Mouse (Mus musculus) CD4-positive, CD25-positive, alpha-beta regulatory T cell, adult 4 months (primary cell): ENCODE results near the gene Timm8a2. TPM values are rescaled to one million over a fixed set of nuclear protein-coding genes. Genes with fewer than 3 reads are reported as not detected.
A peak's percentile ranks its signal among the peaks of the same experiment; 100 is the strongest.
"Not testable (repeated sequence)": the region's sequence is repeated elsewhere in the genome, so short reads cannot be mapped to it uniquely, and the experiment has no call there.

Source experiments
- ATAC-seq: one replicate; pipeline ENCODE4 v1.8.0; 2017
- polyA plus RNA-seq, 2 experiments: library from polyadenylated mRNA; unstranded; fragments of 100-300 nt; shearing (Covaris generic); gene quantifications; one replicate each; pipeline ENCODE4 v1.2.1; 2017

Timm8a2 gene
- polyA plus RNA-seq, 2 experiments from 2014 or later = not detected

- ATAC-seq = no peak
These were observed 28.1 kb downstream of the Timm8a2 start for GRCm38 (mm10) chr14:122062411-122063090.

- peak; percentile 33 for ATAC-seq
These were observed 29.1 kb downstream of the Timm8a2 start for GRCm38 (mm10) chr14:122063599-122063998.

GRCm38 (mm10) chr14:122064519-122064918 is 30.0 kb downstream of the Timm8a2 start:
- peak; percentile 33 for ATAC-seq

DNA sequence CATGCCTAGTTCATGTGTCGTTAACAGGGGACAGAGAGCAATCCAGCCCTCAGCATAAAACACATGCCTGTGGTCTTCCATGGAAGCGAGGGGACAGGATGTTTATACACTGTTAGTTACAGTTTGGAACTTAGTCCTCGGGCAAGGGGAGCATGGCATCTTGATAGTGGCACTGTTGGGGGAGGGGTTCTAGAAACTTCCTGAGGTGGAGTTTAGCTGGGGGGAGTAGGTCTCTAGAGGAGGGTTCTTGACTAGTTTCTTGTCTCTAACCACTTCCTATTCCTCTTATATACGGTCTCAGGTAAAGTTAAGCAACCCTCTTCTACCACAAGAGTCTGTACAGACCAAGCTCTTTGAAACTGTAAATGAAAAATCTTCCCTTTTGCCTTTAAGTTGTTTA is 31.8 kb downstream of the Timm8a2 start:
- ATAC-seq = peak; percentile 76

- not testable (repeated sequence) for ATAC-seq
These were observed 33.6 kb downstream of the Timm8a2 start for GRCm38 (mm10) chr14:122068036-122068435.

DNA sequence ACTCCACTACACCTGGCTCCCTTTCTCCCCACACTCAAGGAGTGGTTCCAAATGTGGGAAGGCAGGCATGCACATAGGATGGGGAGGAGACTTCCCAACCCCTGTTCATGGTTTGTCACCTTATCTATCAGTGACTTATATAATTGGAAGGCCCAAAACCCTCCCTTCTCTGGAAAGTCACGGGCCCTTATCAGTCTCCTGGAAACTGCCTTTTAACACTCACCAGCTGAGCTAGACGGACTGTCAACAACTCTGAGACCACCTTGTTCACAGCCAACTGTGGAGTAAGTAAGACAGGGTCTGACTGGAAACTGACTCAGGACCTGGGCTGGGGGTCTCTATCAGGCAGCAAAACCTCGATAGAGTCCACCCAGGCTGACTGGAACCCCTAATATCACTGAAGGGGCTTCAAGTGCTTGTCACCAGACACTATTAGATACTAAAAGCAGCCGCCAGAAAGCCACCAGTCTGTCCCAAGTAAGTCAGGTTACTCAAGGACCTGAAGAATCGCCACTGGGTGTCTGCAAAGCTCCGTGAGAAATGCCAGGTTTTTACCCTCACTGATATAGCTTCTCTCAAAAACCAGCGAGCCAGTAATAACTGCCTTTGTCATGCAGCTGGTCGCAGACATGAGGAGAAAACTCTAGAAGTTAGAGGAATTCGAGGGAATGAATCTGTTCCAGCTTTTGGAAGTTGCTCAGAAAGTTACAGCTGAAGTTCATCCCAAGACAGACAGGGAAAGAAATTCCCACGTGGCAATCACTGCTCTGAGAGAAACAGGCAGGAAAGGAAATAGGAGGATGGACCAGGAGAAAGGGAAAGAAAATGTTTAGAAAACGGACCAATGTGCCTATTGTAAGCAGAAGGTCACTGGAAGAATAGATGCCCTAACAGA is 34.6 kb downstream of the Timm8a2 start:
- no peak for ATAC-seq

GRCm38 (mm10) chr14:122069948-122070347 is 35.5 kb downstream of the Timm8a2 start:
- no peak for ATAC-seq

- peak; percentile 91 for ATAC-seq
These were observed 38.9 kb downstream of the Timm8a2 start for GRCm38 (mm10) chr14:122073422-122073821.

DNA sequence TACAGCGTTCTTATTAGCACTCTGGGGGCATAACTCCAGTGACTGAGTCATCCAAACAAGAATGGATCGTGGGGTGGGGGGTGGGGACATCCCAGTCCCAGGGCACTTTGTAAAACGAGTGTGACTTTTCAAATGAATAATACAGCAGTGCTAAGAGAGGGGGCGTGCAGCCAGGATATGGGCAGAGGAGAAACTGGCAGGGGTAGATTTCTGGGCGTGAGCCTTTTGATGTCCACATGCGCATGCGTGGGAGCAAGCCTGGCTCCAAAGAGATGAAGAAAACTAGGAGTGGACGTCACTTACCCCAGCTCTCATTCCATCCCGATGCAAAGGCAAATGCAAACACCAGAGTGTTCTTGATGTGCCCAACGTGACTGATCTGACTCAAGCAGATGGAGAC is 39.9 kb downstream of the Timm8a2 start:
- ATAC-seq = no peak

DNA sequence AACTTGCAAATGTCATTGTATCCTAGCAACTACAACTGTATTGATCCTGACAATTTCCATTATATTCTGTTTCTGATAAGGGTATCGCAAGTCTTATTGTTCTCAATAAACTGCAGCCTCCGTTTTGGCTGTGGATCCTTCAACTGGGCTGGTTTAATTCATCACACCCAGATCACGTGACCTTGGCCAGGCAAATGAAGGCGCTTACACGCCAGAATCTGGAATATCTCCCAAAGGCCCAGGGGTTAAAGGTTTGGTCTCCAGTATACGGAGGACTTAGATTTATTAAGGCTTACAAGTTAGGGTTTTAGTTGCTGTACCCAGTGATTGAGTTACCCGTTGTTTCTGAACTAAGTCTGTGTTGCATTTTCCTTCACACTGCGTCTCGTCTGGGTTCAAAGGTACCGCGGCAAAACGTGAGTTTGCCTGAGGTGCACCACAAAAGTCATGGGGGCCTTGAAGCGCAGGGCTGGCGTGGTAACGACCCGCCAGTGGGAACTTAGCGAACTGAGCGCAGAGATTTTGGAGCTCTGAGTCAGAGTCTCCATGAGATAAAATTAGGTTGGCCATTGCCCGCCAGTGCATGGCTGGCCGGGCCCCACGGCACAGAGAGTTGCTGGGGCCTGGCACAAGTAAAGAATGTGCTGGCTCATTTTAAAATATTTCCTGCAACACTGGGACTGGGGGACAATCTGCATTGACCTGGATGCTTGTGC is 41.2 kb downstream of the Timm8a2 start:
- ATAC-seq = no peak

DNA sequence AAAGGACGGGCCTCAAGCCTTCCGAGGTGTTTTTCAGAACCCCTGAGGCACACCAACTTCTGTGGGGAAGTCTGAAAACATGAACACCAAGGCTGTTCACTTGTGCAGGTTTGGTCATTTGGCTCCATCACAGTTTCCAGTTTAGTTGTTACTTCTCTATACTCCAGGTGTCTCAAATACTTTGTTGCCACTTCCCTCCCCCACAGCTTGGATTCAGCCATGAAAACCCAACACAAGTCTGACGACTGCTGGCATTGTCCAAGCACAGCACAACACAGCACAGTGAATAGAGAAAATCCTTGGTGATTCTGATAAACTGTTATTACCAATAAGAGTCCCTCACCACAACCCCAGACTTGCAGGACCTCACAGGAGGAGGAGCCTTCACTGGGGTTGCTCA is 42.5 kb downstream of the Timm8a2 start:
- no peak for ATAC-seq

DNA sequence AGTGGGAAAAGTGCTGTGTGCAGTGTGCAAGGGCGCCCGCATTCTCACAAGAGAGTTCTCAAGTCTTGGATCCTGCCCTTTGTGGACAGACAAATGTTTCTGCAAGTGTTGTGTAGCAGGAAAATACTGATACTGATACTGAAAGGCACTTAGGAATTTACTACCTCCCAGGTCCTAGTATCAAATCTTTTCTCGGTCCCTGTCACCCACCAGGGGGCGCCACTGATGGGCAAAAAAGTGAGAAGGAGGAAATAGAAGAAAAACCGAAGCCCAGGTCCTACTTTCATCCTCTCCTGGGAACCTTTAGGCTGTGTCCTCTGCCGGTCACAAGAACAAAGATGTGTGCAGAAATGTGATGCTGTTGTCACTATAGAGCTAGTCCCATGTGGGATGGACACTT is 45.0 kb downstream of the Timm8a2 start:
- ATAC-seq = peak; percentile 72

DNA sequence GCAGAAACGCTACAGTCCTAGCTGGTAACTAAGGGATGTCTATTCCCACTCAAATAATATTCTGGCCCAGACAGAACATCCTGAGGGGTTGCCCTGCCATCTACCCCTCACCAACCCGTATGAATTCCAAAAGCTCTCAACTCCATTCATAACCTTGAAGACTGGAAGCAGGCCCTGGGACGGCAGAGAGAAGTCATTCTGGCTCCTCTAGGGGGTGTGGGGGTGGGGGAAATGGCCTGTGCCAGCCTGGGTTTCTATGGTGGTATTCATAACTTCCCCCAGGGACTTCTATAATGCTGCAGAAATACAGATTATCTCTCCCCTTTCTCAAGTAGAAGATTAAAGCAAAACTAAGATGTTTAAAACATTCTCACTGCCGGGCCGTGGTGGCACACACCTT is 45.4 kb downstream of the Timm8a2 start:
- no peak for ATAC-seq

GRCm38 (mm10) chr14:122081308-122081707 is 46.8 kb downstream of the Timm8a2 start:
- ATAC-seq = no peak

GRCm38 (mm10) chr14:122083499-122083898 is 49.0 kb downstream of the Timm8a2 start:
- ATAC-seq = no peak

GRCm38 (mm10) chr14:122087956-122088355 is 53.5 kb downstream of the Timm8a2 start:
- ATAC-seq = no peak

Other genes starting within 250 kb of the Timm8a2 start
- gene Dock9, start 236.8 kb upstream of the Timm8a2 start, polyA plus RNA-seq = 1 to 10 TPM; 5.7 to 5.8 TPM
- gene Ubac2, start 156.1 kb upstream of the Timm8a2 start, polyA plus RNA-seq = 10 to 100 TPM; 83.5 to 93.7 TPM
- gene Gpr18, start 118.9 kb upstream of the Timm8a2 start, polyA plus RNA-seq = 10 to 100 TPM; 92.7 to 95.9 TPM
- 100 to 1,000 TPM; 102 to 104 TPM for gene Gpr183, start 69.5 kb upstream of the Timm8a2 start, polyA plus RNA-seq
- 10 to 100 TPM; 48.3 to 70.6 TPM for gene Tm9sf2, start 72.4 kb downstream of the Timm8a2 start, polyA plus RNA-seq
- 10 to 100 TPM; 10.5 to 13.7 TPM for gene Clybl, start 147.0 kb downstream of the Timm8a2 start, polyA plus RNA-seq